Mouse (Mus musculus) thymus, adult 2 months (tissue): Measurements from ENCODE around the gene Mfn2. TPM values are rescaled to one million over a fixed set of nuclear protein-coding genes. Genes with fewer than 3 reads are reported as not detected.

Source experiments
- DNase-seq: peaks from one replicate; pipeline ENCODE4 v3.0.0; 2021
- H3K27ac ChIP-seq: fragments of 200-500 bp; 2 replicates; pipeline ENCODE4 v1.5.1; 2012; ENCODE audit warnings: low read length, control low read depth; ENCODE audit not compliant: control insufficient read depth, insufficient read depth
- H3K27me3 ChIP-seq: fragments of 200-500 bp; 2 replicates; pipeline ENCODE4 v1.6.1; 2012; ENCODE audit warnings: mild to moderate bottlenecking, low read length, moderate library complexity, mixed read lengths; ENCODE audit not compliant: control insufficient read depth, insufficient read depth
- H3K36me3 ChIP-seq: fragments of 200-500 bp; 2 replicates; pipeline ENCODE4 v1.6.1; 2012; ENCODE audit warnings: mild to moderate bottlenecking, low read length, moderate library complexity; ENCODE audit not compliant: control insufficient read depth, insufficient read depth
- H3K4me1 ChIP-seq: fragments of 200-500 bp; replicated peaks from 2 replicates; pipeline ENCODE4 v1.6.1; 2012; ENCODE audit warnings: low read length; ENCODE audit not compliant: control insufficient read depth, insufficient read depth
- H3K4me3 ChIP-seq: fragments of 200-500 bp; 2 replicates; pipeline ENCODE4 v1.5.1; 2012; ENCODE audit warnings: mild to moderate bottlenecking, low read length, control low read depth, moderate library complexity; ENCODE audit not compliant: control insufficient read depth, insufficient read depth
- CTCF ChIP-seq: fragments of 200-500 bp; IDR thresholded peaks from 2 replicates; pipeline ENCODE4 v1.5.1; 2012; ENCODE audit warnings: mild to moderate bottlenecking, control low read depth, low read length, moderate library complexity, borderline replicate concordance; ENCODE audit not compliant: control insufficient read depth, poor library complexity, insufficient read depth; ENCODE audit errors: extremely low read depth
- POLR2A ChIP-seq: fragments of 200-500 bp; IDR thresholded peaks from 2 replicates; pipeline ENCODE4 v1.6.1; 2012; ENCODE audit warnings: mild to moderate bottlenecking, low read length, control low read depth, moderate library complexity; ENCODE audit not compliant: control insufficient read depth, poor library complexity, insufficient read depth; ENCODE audit errors: extremely low read depth
- WGBS: fragments of 180-500 bp; shearing (Covaris S2); methylation state at CpG from one replicate; pipeline ENCODE4 v1.1.7; 2018; 5-methylcytosine and 5-hydroxymethylcytosine counted together
- polyA plus RNA-seq: library from polyadenylated mRNA; depleted of rRNA; stranded (reverse); fragments of >200 nt; gene quantifications from 2 replicates; pipeline ENCODE4 v1.2.3, GENCODE M21; 2012

The Mfn2 gene
- polyA plus RNA-seq, 1 experiment = 50.2 TPM

- Histone ChIP-seq H3K27me3 (no peaks in the 10 kb centered on the region), H3K4me1 (peaks cover 25% of the 10 kb centered on the region), H3K27ac (no peak overlapping the region), H3K36me3 (peaks cover 11% of the 10 kb centered on the region), H3K4me3 (no peak overlapping the region)
- no peak for DNase-seq
- 75% methylated on average over 9 of the region's 9 CpGs for WGBS
- TF ChIP-seq CTCF (no peak), POLR2A (no peak)
Measured at GRCm38 (mm10) chr4:147940111-147940510, 35.6 kb upstream of the Mfn2 start.

- Histone ChIP-seq H3K36me3 (no peaks in the 10 kb centered on the region), H3K27me3 (no peaks in the 10 kb centered on the region), H3K4me1 (peaks cover 25% of the 10 kb centered on the region), H3K27ac (no peak overlapping the region), H3K4me3 (no peak overlapping the region)
- TF ChIP-seq POLR2A (no peak), CTCF (no peak)
- no peak for DNase-seq
- 54% methylated on average over 14 of the region's 14 CpGs for WGBS
Measured at GRCm38 (mm10) chr4:147938148-147939096, 33.9 kb upstream of the Mfn2 start.

DNA sequence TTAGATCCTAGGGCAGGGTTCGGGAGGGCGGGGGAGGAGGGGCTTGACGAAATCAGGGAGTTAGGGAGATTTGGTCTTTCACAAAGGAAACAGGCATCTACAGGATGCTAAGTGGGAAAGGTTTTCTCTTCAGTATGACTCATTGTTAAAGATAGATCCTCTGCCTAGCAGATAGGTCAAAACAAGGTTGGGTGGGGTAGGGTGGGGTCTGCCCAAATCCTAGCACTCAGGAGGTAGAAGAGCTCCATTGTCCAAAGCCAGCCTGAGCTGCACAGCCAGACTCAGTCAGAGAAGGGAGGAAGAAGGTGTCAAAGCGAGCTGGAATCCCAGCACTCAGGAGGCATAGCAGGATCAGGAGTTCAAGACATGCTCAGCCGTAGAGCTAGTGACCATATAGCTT, 33.0 kb upstream of the Mfn2 start:
- TF ChIP-seq CTCF (no peak), POLR2A (no peak)
- Histone ChIP-seq H3K4me3 (no peak overlapping the region), H3K36me3 (no peaks in the 10 kb centered on the region), H3K4me1 (peaks cover 16% of the 10 kb centered on the region), H3K27me3 (no peaks in the 10 kb centered on the region), H3K27ac (no peak overlapping the region)
- no peak for DNase-seq
- 94% methylated on average over 5 of the region's 5 CpGs for WGBS

GRCm38 (mm10) chr4:147937021-147937420, 32.5 kb upstream of the Mfn2 start:
- no peak overlapping the region for H3K27ac ChIP-seq
- WGBS = 46% methylated on average over 3 of the region's 3 CpGs
- H3K4me3 ChIP-seq = peak overlapping the region; percentile 76
- H3K4me1 ChIP-seq = peaks cover 12% of the 10 kb centered on the region
- no peak for DNase-seq
- no peaks in the 10 kb centered on the region for H3K36me3 ChIP-seq
- H3K27me3 ChIP-seq = no peaks in the 10 kb centered on the region
- TF ChIP-seq POLR2A (no peak), CTCF (no peak)

- 1% methylated on average over 51 of the region's 51 CpGs for WGBS
- DNase-seq = peak; percentile 82
- TF ChIP-seq POLR2A (peak; percentile 62; the same call in 1 of the 2 replicates), CTCF (0 out of 2 replicates have a peak, but pooled peaks have one; percentile 24)
Measured at GRCm38 (mm10) chr4:147936331-147936954, 31.9 kb upstream of the Mfn2 start, which contains the start of gene Plod1. Gene Plod1, minus strand, starts transcription at chr4:147936767.

DNA sequence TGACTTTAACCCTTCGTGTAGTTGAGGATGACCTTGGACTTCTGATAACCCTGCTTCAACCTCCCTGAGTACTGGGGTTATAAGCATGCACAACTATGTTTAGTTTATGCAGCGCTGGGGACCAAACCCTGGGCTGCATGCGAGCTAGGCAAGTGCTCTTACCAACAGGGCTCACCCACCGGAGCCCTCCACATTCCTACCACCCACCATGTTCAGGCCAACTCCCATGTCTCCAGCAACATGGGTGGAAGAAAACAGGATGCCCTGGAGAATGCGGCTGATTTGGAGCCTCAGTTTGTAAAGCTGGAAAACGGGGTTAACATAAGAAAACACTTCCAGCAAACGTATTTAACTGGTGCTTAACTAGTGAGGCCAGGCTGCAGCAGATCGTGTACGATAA, 31.4 kb upstream of the Mfn2 start:
- Histone ChIP-seq H3K27ac (no peak overlapping the region), H3K27me3 (no peaks in the 10 kb centered on the region), H3K36me3 (no peaks in the 10 kb centered on the region), H3K4me3 (peak overlapping the region; percentile 76; the same call in 1 of the 2 replicates), H3K4me1 (peaks cover 7% of the 10 kb centered on the region)
- no peak for TF ChIP-seq POLR2A
- no peak for TF ChIP-seq CTCF
- no peak for DNase-seq
- 44% methylated on average over 9 of the region's 9 CpGs for WGBS

More at GRCm38 (mm10) chr4:147936331-147936954, 31.9 kb upstream of the Mfn2 start, which contains the start of gene Plod1:
- Histone ChIP-seq H3K4me1 (peaks cover 7% of the 10 kb centered on the region), H3K27me3 (no peaks in the 10 kb centered on the region), H3K4me3 (peak within 1 kb of the TSS; percentile 76), H3K36me3 (no peaks in the 10 kb centered on the region), H3K27ac (no peak within 1 kb of the TSS)
